In the genomic region with DNA sequence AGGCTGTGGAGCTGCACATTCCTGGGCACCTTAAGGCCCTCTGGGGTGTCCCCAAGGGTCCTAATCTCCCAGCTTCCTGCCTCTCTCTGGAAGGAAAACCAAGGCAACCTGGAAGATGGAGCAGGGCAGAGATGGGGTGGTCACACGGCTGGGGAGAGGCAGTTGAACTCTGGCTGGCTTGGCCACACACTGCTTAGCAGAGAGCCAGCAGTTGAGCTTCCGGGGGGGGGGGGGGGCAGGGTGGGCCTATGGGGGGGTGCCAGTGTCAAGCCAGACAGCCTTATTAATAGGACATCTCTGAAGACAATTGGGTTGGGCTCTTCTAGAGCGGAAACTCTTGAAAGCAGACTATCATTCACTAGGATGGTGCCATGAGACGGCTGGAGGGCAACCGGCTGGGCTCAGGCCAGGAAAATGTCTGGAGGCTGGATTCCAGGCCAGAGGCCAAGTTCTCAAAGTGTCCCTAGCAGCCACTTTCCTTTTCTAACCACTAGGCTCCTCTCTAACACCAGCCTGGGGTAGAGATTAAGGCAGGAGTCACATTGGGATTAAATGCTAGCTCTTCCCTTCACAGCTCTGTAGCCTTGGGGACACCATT, we compare ENCODE assay signal across 12 mouse cellular contexts. TPM values are rescaled to one million over a fixed set of nuclear protein-coding genes. Genes with fewer than 3 reads are reported as not detected.
DNase-seq lines count a peak whose midpoint lies in the region; ATAC-seq lines count a peak whose summit lies in the region.
"Had no signal": no experiment of that assay in that cellular context is flagged by ENCODE, and none has a peak within 500 bp of the region (broad histone marks: within the 10 kb centered on the region; RNA-seq: fewer than 3 reads in every experiment).

No protein-coding gene starts in this region.

- peak; percentile 78 for DNase-seq in kidney, adult 18-20 months
- DNase-seq in adrenal gland, postnatal 25 days: peak; percentile 66
- peak; percentile 61 to 75 for DNase-seq in heart, postnatal 14 days
- DNase-seq in lung, postnatal 14 days: peak; percentile 68
- no peak for DNase-seq in B cell, adult 2 months
- DNase-seq in thymus, adult 18-20 months: no peak
- DNase-seq: thymus, postnatal 25 days had no signal

- no peaks in the 10 kb centered on the region for H3K9me3 ChIP-seq in kidney, embryonic 16.5 days (ENCODE audit: low read length)
- H3K9me3 ChIP-seq: hindbrain, embryonic 12.5 days; limb, embryonic 12.5 days; neural tube, embryonic 13.5 days had no signal

- 51% methylated on average over 4 of the region's 5 CpGs for WGBS in kidney, embryonic 16.5 days

- H3K4me1 ChIP-seq in kidney, embryonic 16.5 days (ENCODE audit: insufficient read depth, low read length): peaks cover 3% of the 10 kb centered on the region; the same call in 1 of the 2 replicates
- H3K4me1 ChIP-seq: hindbrain, embryonic 12.5 days; limb, embryonic 12.5 days; neural tube, embryonic 13.5 days had no signal

- H3K27ac ChIP-seq in kidney, embryonic 16.5 days (ENCODE audit: low read length): no peak overlapping the region
- H3K27ac ChIP-seq: hindbrain, embryonic 12.5 days; limb, embryonic 12.5 days; neural tube, embryonic 13.5 days had no signal

- H3K4me2 ChIP-seq in kidney, embryonic 16.5 days (replicated peaks; ENCODE audit: low read depth, low read length): no peak overlapping the region
- H3K4me2 ChIP-seq: hindbrain, embryonic 12.5 days; limb, embryonic 12.5 days; neural tube, embryonic 13.5 days had no signal

- intact Hi-C loops in heart, postnatal 14 days (cut with DNase I): loop anchor here (10.0 kb wide), 2 partner anchors 168 to 378 kb away; a partner anchor contains a TSS

- H3K36me3 ChIP-seq in kidney, embryonic 16.5 days (ENCODE audit: insufficient read depth, low read length): no peaks in the 10 kb centered on the region
- H3K36me3 ChIP-seq: hindbrain, embryonic 12.5 days; limb, embryonic 12.5 days; neural tube, embryonic 13.5 days had no signal

- no peak for ATAC-seq in kidney, embryonic 16.5 days (ENCODE audit: low FRiP score, low TSS enrichment)

- H3K27me3 ChIP-seq in kidney, embryonic 16.5 days (ENCODE audit: insufficient read depth, low read length): no peaks in the 10 kb centered on the region
- H3K27me3 ChIP-seq: limb, embryonic 12.5 days; neural tube, embryonic 13.5 days had no signal

- no peak overlapping the region for H3K4me3 ChIP-seq in kidney, embryonic 16.5 days (ENCODE audit: low read length)
- H3K4me3 ChIP-seq: hindbrain, embryonic 12.5 days; limb, embryonic 12.5 days; neural tube, embryonic 13.5 days had no signal

- H3K9ac ChIP-seq in kidney, embryonic 16.5 days (replicated peaks; ENCODE audit: low read length): no peak overlapping the region
- H3K9ac ChIP-seq: hindbrain, embryonic 12.5 days; limb, embryonic 12.5 days; neural tube, embryonic 13.5 days had no signal

RNA-seq across cellular contexts. Expression of a gene that starts 24.8 kb away (rescaled TPM):
- polyA plus RNA-seq in kidney, embryonic 16.5 days (2015; fragmentation: Nextera tagmentation; extraction: Ambion mirVana): 7.8 TPM in 2 replicates
- total RNA-seq in adrenal gland, postnatal 25 days (2021): 1.6 and 2.9 TPM in 2 replicates
- 10 to 100 TPM; 14.3 to 15.0 TPM for total RNA-seq in heart, postnatal 14 days (2021)
- total RNA-seq: megakaryocyte progenitor cell, adult 5-6 weeks had no signal

RNA-seq across cellular contexts. Expression of a gene that starts 35.9 kb away (rescaled TPM):
- polyA plus RNA-seq in kidney, embryonic 16.5 days (2015; fragmentation: Nextera tagmentation; extraction: Ambion mirVana): 1.8 and 2.0 TPM in 2 replicates
- not detected in 2 replicates for total RNA-seq in adrenal gland, postnatal 25 days (2021)
- not detected for total RNA-seq in heart, postnatal 14 days (2021)
- total RNA-seq: megakaryocyte progenitor cell, adult 5-6 weeks had no signal
- polyA plus RNA-seq: hindbrain, embryonic 12.5 days; limb, embryonic 12.5 days; neural tube, embryonic 13.5 days had no signal

Comparison
In these comparisons a context has a peak if more than half of its experiments do, and no peak if none do; other contexts are left out.
1. DNase-seq: peak in kidney, adult 18-20 months (single experiment), adrenal gland, postnatal 25 days (single experiment), heart, postnatal 14 days (2 of 2) and lung, postnatal 14 days (single experiment); none in B cell, adult 2 months (0 of 2) and thymus, adult 18-20 months (0 of 2).